Mouse (Mus musculus): Measurements from ENCODE around the gene Adgre5. TPM values are rescaled to one million over a fixed set of nuclear protein-coding genes. Genes with fewer than 3 reads are reported as not detected.

The Adgre5 gene
- total RNA-seq (2021), result 47.5 and 49.0 TPM in 2 replicates
- long read RNA-seq, experiment 1, partial matches to known transcripts, result 7 of 10 reads
- long read RNA-seq, experiment 1, other reads (novel, unspliced or antisense), result 0 of 10 reads
- long read RNA-seq, experiment 2, partial matches to known transcripts, result 3 of 4 reads
- long read RNA-seq, experiment 2, other reads (novel, unspliced or antisense), result 0 of 4 reads

GRCm38 (mm10) chr8:83740976-83741741, at the start of gene Adgre5:
Gene Adgre5 (minus strand): TSS chr8:83741326.
- DNase-seq, result peak; percentile 88

- peak; percentile 0 for DNase-seq
Measured at GRCm38 (mm10) chr8:83789826-83790225, 48.7 kb upstream of the Adgre5 start.

GRCm38 (mm10) chr8:83785046-83785445, 43.9 kb upstream of the Adgre5 start:
- peak; percentile 1 for DNase-seq

GRCm38 (mm10) chr8:83782832-83783558, 41.9 kb upstream of the Adgre5 start:
- peak; percentile 94 for DNase-seq

GRCm38 (mm10) chr8:83779610-83780009, 38.5 kb upstream of the Adgre5 start:
- DNase-seq, result no peak

- DNase-seq, result peak; percentile 0
Measured at GRCm38 (mm10) chr8:83778051-83778450, 36.9 kb upstream of the Adgre5 start.

- DNase-seq, result no peak
Measured at GRCm38 (mm10) chr8:83776632-83777031, 35.5 kb upstream of the Adgre5 start.

GRCm38 (mm10) chr8:83774221-83774620, 33.1 kb upstream of the Adgre5 start:
- DNase-seq, result no peak

- no peak for DNase-seq
Measured at GRCm38 (mm10) chr8:83773452-83773846, 32.3 kb upstream of the Adgre5 start.

GRCm38 (mm10) chr8:83772701-83773451, 31.8 kb upstream of the Adgre5 start:
- DNase-seq, result peak; percentile 79

GRCm38 (mm10) chr8:83771791-83772190, 30.7 kb upstream of the Adgre5 start:
- no peak for DNase-seq

- DNase-seq, result no peak
Measured at GRCm38 (mm10) chr8:83770669-83771068, 29.5 kb upstream of the Adgre5 start.

GRCm38 (mm10) chr8:83769720-83770119, 28.6 kb upstream of the Adgre5 start:
- no peak for DNase-seq

GRCm38 (mm10) chr8:83768526-83768925, 27.4 kb upstream of the Adgre5 start:
- DNase-seq, result no peak

GRCm38 (mm10) chr8:83767442-83767841, 26.3 kb upstream of the Adgre5 start:
- no peak for DNase-seq

- no peak for DNase-seq
Measured at GRCm38 (mm10) chr8:83765663-83766062, 24.5 kb upstream of the Adgre5 start.

- DNase-seq, result no peak
Measured at GRCm38 (mm10) chr8:83764717-83765116, 23.6 kb upstream of the Adgre5 start.

GRCm38 (mm10) chr8:83764116-83764515, 23.0 kb upstream of the Adgre5 start:
- DNase-seq, result no peak

- DNase-seq, result no peak
Measured at GRCm38 (mm10) chr8:83759231-83759759, 18.2 kb upstream of the Adgre5 start.

- DNase-seq, result no peak
Measured at GRCm38 (mm10) chr8:83758298-83758697, 17.2 kb upstream of the Adgre5 start.

GRCm38 (mm10) chr8:83757084-83757607, 16.0 kb upstream of the Adgre5 start:
- DNase-seq, result no peak

- DNase-seq, result no peak
Measured at GRCm38 (mm10) chr8:83756273-83756672, 15.1 kb upstream of the Adgre5 start.
